Mouse (Mus musculus) liver, embryonic 14.5 days (tissue): ENCODE measurements around the gene Cpne6. TPM values are rescaled to one million over a fixed set of nuclear protein-coding genes. Genes with fewer than 3 reads are reported as not detected.

ENCODE experiments used
- ATAC-seq: fragments of 200-750 bp; cut with Nextera tagmentation; 2 replicates; pipeline ENCODE4 v1.8.0; 2017; ENCODE audit warnings: moderate number of reproducible peaks, mild to moderate bottlenecking, moderate library complexity; ENCODE audit not compliant: insufficient read depth
- DNase-seq, 3 experiments: peaks; one replicate each; pipeline ENCODE4 v3.0.0-alpha.2; 2012 to 2013; ENCODE audit warnings: low read depth in 3 of 3, low spot score in 3 of 3
- H3K27ac ChIP-seq: fragments of 300-500 bp; sonication (generic); 2 replicates; pipeline ENCODE4 v1.5.1; 2014; ENCODE audit warnings: moderate library complexity, mild to moderate bottlenecking, control low read depth, inconsistent platforms
- H3K27me3 ChIP-seq: fragments of 300-500 bp; sonication (generic); 2 replicates; pipeline ENCODE4 v1.6.1; 2014; ENCODE audit warnings: mild to moderate bottlenecking, low read length, moderate library complexity; ENCODE audit not compliant: control insufficient read depth, insufficient read depth
- H3K36me3 ChIP-seq: fragments of 300-500 bp; sonication (generic); replicated peaks from 2 replicates; pipeline ENCODE4 v1.6.1; 2014; ENCODE audit warnings: low read depth; ENCODE audit not compliant: control insufficient read depth, insufficient read depth
- H3K4me1 ChIP-seq, 2 experiments: fragments of 200-500 bp in 1 of 2; fragments of 300-500 bp in 1 of 2; sonication (generic) in 1 of 2; replicated peaks; 2 replicates each; pipeline ENCODE4 v1.6.1; 2012 to 2014; ENCODE audit warnings: antibody characterized with exemption in 1 of 2, inconsistent platforms in 1 of 2, low read length in 1 of 2; ENCODE audit not compliant: control insufficient read depth in 2 of 2, insufficient read depth in 2 of 2
- H3K4me2 ChIP-seq: fragments of 300-500 bp; sonication (generic); 2 replicates; pipeline ENCODE4 v1.6.1; 2014; ENCODE audit warnings: low read depth, mild to moderate bottlenecking, control low read depth, moderate library complexity
- H3K4me3 ChIP-seq, 2 experiments: fragments of 200-500 bp in 1 of 2; fragments of 300-500 bp in 1 of 2; sonication (generic) in 1 of 2; 2 replicates each; pipeline ENCODE4 v1.5.1; 2012 to 2014; ENCODE audit warnings: low read depth in 2 of 2, low read length in 2 of 2, mild to moderate bottlenecking in 2 of 2, control low read depth in 1 of 2, inconsistent platforms in 1 of 2, moderate library complexity in 1 of 2; ENCODE audit not compliant: insufficient read depth in 1 of 2
- H3K9ac ChIP-seq: fragments of 300-500 bp; sonication (generic); replicated peaks from 2 replicates; pipeline ENCODE4 v1.6.1; 2014; ENCODE audit warnings: mild to moderate bottlenecking, control low read depth, moderate library complexity
- H3K9me3 ChIP-seq: fragments of 300-500 bp; sonication (generic); 2 replicates; pipeline ENCODE4 v1.6.1; 2016; ENCODE audit warnings: low read length, mixed read lengths; ENCODE audit not compliant: control insufficient read depth
- CTCF ChIP-seq: IDR thresholded peaks from 2 replicates; pipeline ENCODE4 v1.5.1; 2016; ENCODE audit warnings: antibody characterized with exemption, low read depth, control low read depth
- EP300 ChIP-seq: IDR thresholded peaks from 2 replicates; pipeline ENCODE4 v1.6.1; 2016; ENCODE audit warnings: antibody characterized with exemption, low read depth
- WGBS: fragments of 180-500 bp; shearing (Covaris S2); extraction: QIAGEN DNeasy Blood & Tissue Kit; methylation state at CpG from one replicate; pipeline ENCODE4 v1.1.7; 2014; ENCODE audit not compliant: insufficient replicate concordance; 5-methylcytosine and 5-hydroxymethylcytosine counted together
- polyA plus RNA-seq, 2 experiments: library from polyadenylated mRNA; depleted of rRNA in 1 of 2; stranded (reverse) in 1 of 2; unstranded in 1 of 2; fragments of >200 nt; fragmentation: Nextera tagmentation in 1 of 2; extraction: Ambion mirVana in 1 of 2; gene quantifications; 2 replicates each; pipeline versions ENCODE4 v1.2.1 to v1.2.3; 2012 to 2014

Cpne6 gene
- 0.05 and 0.06 TPM in 2 replicates for polyA plus RNA-seq (2012; rRNA removed)
- polyA plus RNA-seq (2014; fragmentation: Nextera tagmentation; extraction: Ambion mirVana), result not detected in 2 replicates

- H3K9me3 ChIP-seq, result no peaks in the 10 kb centered on the region
- WGBS, result 60% methylated on average over 22 of the region's 22 CpGs
- peaks cover 11% of the 10 kb centered on the region for H3K27me3 ChIP-seq
- H3K4me2 ChIP-seq, result no peak within 1 kb of the TSS
- no peak within 1 kb of the TSS for H3K4me3 ChIP-seq
- H3K36me3 ChIP-seq, result no peaks in the 10 kb centered on the region
- H3K27ac ChIP-seq, result no peak within 1 kb of the TSS
- H3K9ac ChIP-seq, result no peak within 1 kb of the TSS
- DNase-seq (no peak), ATAC-seq (no peak)
- peaks cover 5 to 10% of the 10 kb centered on the region in 2 experiments; a peak in 3 of 4 replicates for H3K4me1 ChIP-seq
- TF ChIP-seq EP300 (no peak), CTCF (no peak)
These were observed at the start of gene Cpne6 for GRCm38 (mm10) chr14:55510125-55510731. Gene Cpne6 (plus strand): TSS chr14:55510445.

GRCm38 (mm10) chr14:55461757-55462156 lies 48.5 kb upstream of the Cpne6 start:
- Histone ChIP-seq H3K4me1 (0 out of 4 replicates have a peak, but pooled peaks cover 0 to 2% of the 10 kb centered on the region in 2 experiments), H3K4me2 (no peak overlapping the region), H3K9me3 (no peaks in the 10 kb centered on the region), H3K4me3 (no peak overlapping the region), H3K27ac (no peak overlapping the region), H3K9ac (no peak overlapping the region), H3K36me3 (no peaks in the 10 kb centered on the region), H3K27me3 (no peaks in the 10 kb centered on the region)
- ATAC-seq (no peak), DNase-seq (no peak)
- WGBS, result 41% methylated on average over 4 of the region's 4 CpGs
- TF ChIP-seq CTCF (no peak), EP300 (no peak)

GRCm38 (mm10) chr14:55466481-55466880 lies 43.8 kb upstream of the Cpne6 start:
- Histone ChIP-seq H3K27me3 (no peaks in the 10 kb centered on the region), H3K4me2 (no peak overlapping the region), H3K9me3 (no peaks in the 10 kb centered on the region), H3K4me1 (peaks cover 0 to 18% of the 10 kb centered on the region in 2 experiments; a peak in 3 of 4 replicates), H3K4me3 (no peak overlapping the region), H3K36me3 (no peaks in the 10 kb centered on the region), H3K27ac (no peak overlapping the region), H3K9ac (no peak overlapping the region)
- no peak for DNase-seq
- TF ChIP-seq EP300 (no peak), CTCF (no peak)
- WGBS, result 47% methylated on average over 4 of the region's 4 CpGs
- no peak for ATAC-seq

GRCm38 (mm10) chr14:55467108-55467507 lies 43.1 kb upstream of the Cpne6 start:
- no peak for ATAC-seq
- no peak overlapping the region for H3K4me3 ChIP-seq

GRCm38 (mm10) chr14:55468301-55468741 lies 41.9 kb upstream of the Cpne6 start:
- DNase-seq, result no peak
- H3K4me2 ChIP-seq, result no peak overlapping the region
- H3K36me3 ChIP-seq, result no peaks in the 10 kb centered on the region
- H3K4me3 ChIP-seq, result no peak overlapping the region
- peaks cover 0 to 18% of the 10 kb centered on the region in 2 experiments; a peak in 3 of 4 replicates for H3K4me1 ChIP-seq
- H3K27me3 ChIP-seq, result no peaks in the 10 kb centered on the region
- no peak overlapping the region for H3K9ac ChIP-seq
- no peak for TF ChIP-seq CTCF
- no peak for TF ChIP-seq EP300
- 34% methylated on average over 2 of the region's 2 CpGs for WGBS
- no peak overlapping the region for H3K27ac ChIP-seq
- H3K9me3 ChIP-seq, result no peaks in the 10 kb centered on the region
- no peak for ATAC-seq

More at GRCm38 (mm10) chr14:55467108-55467507, 43.1 kb upstream of the Cpne6 start:
- 61% methylated on average over 7 of the region's 7 CpGs for WGBS
- no peak overlapping the region for H3K27ac ChIP-seq
- no peak for DNase-seq
- H3K27me3 ChIP-seq, result no peaks in the 10 kb centered on the region
- no peaks in the 10 kb centered on the region for H3K9me3 ChIP-seq
- H3K9ac ChIP-seq, result no peak overlapping the region
- H3K4me1 ChIP-seq, result peaks cover 0 to 18% of the 10 kb centered on the region in 2 experiments; a peak in 3 of 4 replicates
- H3K36me3 ChIP-seq, result no peaks in the 10 kb centered on the region
- TF ChIP-seq CTCF (no peak), EP300 (no peak)
- H3K4me2 ChIP-seq, result no peak overlapping the region
